Mouse (Mus musculus): ENCODE results near the gene Slc34a1.

Slc34a1 gene

DNA sequence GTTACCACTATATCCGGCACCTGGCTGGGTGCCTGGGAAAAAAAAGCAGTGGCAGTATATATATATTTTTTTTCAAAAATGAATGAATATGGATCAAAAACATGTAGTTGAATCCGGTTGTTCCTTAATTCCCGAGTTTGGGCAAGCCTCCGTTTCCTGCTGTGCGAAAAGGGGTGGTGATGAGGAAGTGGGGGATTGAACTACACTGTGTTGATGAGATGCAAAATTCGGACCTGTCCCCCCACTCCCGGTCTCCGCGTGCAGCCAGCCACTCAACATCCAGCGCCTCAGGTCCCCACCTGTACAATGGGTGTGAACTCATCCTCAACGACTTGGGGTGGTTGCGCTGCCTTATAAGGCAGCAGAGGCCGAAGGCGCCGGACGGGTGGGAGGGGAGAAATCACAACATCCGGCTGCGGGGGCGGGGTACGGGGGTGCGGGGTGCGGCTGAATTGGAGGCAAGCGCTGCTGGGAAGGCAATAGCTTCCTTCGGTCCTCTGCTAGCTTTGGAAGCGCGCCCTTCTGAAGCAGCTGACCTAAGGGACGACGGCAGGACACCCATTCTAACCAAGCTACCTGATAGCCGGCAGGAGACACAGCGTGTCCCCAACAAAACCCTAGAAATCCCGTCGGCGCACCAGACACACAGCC, 46.4 kb downstream of the Slc34a1 start:
- DNase-seq (ENCODE audit: low spot score), result no peak

DNA sequence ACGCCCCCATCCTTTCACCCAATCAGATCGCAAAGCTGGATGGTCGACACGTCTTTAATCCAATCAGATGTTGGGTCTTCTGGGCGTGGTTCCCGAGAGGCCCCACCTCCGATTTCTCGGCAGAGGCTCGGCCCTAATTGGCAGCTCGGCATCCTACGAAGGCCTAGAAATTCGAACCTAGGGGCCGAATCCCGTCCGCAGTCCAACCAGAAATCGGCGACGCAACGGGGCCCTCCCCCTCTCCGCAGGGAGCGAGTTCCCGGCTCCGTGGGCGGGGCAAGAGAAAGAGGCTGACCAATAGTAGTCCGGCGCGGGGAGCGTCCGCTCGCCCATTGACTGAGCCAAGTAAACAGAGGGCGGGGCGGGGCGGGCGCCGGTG, 46.9 kb downstream of the Slc34a1 start, which contains the start of gene Grk6:
Gene Grk6, plus strand, starts transcription at position 136 of the 379 bp plus-strand sequence.
- peak; percentile 99 for DNase-seq (ENCODE audit: low spot score)

DNA sequence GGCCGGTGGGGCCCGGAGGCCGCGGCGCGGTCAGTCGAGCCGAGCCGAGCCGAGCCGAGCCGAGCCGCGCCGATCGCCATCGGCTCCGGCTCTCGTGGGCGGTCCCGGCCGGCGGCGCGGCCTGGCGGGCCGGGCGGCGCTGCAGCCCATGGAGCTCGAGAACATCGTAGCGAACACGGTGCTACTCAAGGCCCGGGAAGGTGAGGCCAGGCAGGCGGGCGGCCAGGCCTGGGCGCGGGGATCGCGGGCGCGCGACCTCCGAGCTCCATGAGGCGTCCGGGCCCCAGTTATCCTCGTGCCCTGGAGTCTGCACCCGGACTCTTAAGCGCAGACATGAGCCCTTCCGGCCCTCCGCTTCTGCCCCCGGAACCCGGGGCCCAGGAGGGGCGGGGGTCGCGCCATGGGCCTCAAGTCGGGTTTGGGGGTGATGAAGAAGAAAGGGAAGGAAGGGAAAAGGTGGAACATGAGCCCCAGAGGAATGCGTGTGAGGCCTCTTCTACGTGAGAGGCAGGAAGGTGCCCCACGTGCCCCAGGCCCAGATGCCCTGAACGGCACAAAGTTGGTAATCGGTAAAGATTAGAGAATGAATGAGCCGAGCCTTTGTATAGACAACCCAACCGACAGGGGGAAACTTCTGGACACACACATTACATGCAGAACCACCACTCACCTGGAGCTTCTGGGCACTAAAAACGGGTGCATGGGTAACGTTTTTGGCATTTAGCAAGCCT, 47.5 kb downstream of the Slc34a1 start:
- peak; percentile 41 for DNase-seq (ENCODE audit: low spot score)

DNA sequence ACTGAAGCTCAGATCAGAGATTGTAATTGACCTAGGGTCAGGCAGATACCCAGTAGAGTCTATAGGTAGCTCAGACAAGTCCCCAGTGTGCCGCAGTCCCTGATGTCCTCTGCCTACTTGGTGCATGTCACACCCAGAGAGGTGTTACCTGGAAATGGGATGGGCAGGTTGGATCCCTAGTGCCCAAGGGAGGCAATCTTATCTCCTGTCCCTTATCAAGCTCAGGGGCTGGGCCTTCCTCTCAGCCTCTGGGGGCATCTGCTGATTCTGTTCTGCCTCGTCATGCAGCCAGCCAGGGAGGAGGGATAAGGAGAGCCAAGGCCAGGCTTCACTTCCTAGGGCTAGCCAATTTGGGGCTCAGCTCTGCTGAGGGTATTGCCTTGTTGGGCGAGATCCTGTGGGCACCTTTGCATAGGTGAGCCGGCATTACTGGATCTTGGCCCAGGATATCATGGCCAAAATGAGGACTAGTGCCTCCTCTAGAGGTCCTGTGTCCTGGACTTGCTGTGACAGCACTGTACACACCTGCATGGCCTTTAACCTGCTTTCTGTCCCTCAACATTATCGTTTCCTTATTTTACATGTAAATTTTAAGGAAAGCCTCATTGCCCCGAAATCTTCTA, 48.6 kb downstream of the Slc34a1 start:
- peak; percentile 58 for DNase-seq (ENCODE audit: low spot score)

DNA sequence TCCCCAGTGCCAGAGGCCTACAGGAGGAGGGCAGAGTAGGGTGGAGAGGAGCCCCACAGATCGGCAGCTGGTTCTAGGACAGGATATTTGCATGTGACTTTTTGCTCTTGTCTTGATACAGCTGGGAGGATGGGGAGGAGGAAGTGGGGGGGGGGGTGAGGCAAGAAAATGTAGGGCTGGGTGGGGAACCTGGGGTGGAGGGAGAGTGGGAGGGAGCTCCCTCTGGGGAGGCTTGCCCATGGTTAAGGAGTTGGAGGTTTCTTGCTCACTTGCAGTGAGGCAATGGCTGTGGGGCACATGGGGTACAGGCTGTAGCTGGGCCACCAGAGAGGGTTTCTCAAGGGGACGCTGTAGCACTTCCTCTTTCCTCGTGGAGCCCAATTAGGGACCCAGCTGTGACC, 49.6 kb downstream of the Slc34a1 start:
- peak; percentile 32 for DNase-seq (ENCODE audit: low spot score)

DNA sequence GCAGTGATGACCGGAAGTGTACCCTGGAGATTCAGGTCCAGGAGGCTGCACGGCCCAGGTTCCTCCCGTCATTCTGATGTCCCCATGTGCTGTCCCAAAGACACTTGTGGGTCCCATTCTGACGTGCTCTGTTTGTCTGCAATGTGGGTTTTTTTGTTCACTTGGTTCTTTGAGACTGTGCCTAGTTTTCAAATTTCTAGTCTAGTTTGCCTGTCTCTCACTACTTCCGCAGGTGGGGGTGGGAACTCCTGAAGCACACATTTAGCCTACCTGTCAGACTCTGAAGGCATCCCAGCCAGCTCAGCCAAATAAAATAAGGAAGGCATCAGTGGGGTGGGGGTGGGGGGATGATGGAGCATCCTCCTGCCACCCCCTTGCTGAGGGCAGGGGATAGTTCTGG, 50.1 kb downstream of the Slc34a1 start:
- no peak for DNase-seq (ENCODE audit: low spot score)

DNA sequence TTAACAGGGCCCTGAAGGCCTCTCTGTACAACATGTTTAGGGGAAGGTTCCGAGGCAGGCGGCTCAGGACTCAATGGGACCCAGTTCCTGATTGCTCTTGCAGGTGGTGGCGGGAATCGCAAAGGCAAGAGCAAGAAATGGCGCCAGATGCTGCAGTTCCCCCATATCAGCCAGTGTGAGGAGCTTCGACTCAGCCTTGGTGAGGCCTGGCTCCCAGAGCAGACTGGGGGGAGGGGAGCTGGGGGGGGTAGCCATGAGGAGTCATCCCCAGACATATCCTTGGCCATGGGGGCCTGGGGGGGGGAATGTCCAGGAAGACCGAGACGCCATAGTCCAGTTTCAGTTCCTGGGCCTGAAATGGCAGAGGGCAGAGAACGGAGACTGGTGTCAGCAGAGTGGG, 51.2 kb downstream of the Slc34a1 start:
- DNase-seq (ENCODE audit: low spot score), result no peak

DNA sequence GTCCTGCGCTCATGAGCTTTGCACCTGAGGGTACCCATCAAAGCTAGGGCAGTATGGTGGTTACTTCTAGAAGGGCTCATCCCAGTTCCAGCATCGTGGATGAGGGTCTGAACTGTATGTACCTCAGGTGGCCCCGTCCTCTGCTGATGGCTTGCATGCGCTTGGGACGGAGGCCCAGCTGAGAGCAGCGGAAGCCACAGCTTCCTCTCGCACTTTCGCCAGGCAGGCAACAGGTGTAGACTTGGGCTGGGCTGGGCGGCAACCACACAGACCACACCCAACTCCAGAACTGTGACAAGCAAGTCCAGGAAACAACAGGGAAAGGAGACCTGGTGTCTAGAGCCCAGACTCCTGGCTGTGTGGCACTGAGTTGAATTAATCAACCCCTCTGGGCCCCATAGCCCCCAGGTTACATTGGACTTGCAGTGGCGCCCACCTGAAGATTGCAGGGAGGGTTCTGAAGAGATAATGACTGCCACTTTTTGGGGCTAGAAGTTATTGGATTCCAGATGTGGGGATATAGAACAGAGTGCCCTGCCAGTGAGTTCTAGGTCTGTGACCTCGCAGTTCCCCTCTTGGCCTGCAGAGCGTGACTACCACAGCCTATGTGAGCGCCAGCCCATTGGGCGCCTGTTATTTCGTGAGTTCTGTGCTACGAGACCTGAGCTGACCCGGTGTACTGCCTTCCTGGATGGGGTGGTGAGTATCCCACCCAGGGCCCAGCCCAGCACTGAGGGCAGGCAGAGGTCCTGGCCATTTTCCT, 51.9 kb downstream of the Slc34a1 start:
- no peak for DNase-seq (ENCODE audit: low spot score)

DNA sequence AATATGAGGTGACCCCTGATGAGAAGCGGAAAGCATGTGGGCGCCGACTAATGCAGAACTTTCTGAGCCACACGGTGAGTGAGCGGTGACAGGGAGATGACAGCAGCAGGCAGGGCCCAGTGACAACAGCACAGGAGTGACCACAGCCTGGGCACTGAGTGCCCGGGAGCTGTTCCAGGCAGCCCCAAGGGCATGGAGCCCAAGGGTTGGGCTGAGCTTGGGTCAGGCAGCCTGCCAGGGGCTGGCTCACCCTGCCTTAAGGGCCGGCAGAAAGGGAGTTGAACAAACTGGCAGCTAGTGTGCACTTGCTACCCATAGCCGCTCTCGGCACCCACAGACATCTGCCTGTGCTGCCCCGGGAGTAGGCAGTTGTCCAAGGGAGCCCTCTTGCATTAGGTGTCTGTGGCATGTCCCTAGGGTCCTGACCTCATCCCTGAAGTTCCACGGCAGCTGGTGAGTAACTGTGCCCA, 52.6 kb downstream of the Slc34a1 start:
- no peak for DNase-seq (ENCODE audit: low spot score)

DNA sequence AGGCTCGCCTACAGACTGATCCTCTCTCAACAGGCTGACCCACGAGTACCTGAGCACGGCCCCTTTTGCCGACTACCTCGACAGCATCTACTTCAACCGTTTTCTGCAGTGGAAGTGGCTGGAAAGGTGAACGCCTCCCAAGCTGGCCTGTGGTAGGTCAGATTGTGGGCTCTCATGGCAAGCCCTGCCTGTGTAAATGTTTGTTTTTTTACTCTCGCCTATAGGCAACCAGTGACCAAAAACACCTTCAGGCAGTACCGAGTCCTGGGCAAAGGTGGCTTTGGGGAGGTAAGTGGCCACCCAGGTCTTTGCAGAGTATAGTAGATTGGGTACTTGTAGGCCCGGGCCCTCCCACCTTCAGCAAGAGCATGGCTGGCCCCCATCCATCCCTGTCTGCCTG, 53.3 kb downstream of the Slc34a1 start:
- no peak for DNase-seq (ENCODE audit: low spot score)

DNA sequence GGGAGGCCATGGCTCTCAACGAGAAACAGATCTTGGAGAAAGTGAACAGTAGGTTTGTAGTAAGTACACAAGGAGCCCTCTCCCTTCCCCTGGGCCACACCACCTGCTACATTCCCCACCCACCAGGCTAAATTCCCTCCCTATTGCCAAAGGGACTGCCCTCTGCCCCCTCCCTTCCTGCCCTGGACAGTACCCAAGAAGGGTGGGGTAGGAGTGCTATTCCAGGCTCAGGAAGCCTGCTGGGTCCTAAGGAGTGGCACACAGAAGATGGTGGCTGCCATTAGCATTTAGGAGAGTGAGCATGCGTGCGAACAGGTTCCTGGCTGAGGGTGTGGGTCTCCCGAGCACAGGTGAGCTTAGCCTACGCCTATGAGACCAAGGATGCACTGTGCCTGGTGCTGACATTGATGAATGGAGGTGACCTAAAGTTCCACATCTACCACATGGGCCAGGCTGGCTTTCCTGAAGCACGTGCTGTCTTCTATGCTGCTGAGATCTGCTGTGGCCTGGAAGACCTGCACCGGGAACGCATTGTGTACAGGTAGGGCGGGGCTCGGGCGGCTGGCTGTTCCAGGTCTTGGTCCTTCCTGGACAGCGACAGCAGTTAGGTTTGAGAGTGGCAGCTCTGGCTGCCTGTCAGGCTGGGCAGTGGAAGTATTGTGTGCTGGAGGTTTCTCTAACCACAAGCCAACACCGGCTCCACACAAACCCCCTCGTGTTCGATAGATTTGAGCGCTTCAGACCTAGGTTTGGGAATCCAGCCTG, 54.0 kb downstream of the Slc34a1 start:
- no peak for DNase-seq (ENCODE audit: low spot score)

DNA sequence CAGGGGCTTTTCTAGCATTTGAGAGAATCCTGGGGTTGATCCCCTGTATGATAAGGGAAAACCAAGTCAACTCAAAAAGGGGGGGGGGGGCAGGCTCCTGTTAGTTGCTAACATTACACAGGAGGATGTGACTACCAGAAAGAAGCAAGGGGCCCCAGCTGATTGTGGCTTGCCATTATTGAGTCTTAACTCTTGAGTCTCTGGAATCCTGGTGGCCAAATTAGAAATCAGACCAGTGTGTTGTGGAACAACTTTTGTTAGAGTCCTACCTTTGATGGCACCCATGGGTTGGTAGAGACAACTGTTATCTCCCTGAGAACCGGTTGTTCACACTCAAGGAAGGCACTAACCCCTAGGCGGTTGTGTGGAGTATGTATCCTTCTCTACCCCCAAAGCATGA, 65.0 kb downstream of the Slc34a1 start:
- DNase-seq (ENCODE audit: low spot score), result no peak

DNA sequence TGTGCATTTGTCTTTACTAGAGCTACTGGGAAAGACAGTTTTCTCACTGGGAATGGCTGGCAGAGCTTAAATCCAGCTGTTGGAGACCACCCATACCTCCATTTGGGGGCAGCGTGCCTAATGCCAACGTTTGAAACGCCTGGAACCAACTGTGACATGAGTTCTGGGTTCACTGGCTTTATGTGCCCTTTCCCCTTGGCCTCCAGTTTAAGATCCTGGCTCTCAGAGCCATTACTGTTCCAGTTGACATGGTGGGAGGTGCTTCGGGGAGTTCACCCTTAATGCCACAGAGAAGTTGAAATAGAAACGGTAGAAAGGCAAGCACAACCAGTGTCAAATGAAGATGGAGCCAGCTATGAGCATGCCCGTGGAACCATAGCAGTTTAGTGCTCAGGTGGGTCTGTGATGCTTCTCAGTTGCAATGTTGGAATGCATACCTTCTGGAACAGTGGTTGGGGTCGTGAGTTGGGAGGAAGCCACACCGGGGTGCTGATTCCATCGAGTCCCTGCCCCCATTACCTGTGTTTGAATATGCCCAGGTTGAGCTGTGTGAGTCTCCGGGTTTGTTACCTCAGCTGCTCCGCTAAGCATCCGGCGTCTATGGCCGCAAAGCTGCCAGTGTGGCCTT, 65.5 kb downstream of the Slc34a1 start:
- DNase-seq (ENCODE audit: low spot score), result no peak

DNA sequence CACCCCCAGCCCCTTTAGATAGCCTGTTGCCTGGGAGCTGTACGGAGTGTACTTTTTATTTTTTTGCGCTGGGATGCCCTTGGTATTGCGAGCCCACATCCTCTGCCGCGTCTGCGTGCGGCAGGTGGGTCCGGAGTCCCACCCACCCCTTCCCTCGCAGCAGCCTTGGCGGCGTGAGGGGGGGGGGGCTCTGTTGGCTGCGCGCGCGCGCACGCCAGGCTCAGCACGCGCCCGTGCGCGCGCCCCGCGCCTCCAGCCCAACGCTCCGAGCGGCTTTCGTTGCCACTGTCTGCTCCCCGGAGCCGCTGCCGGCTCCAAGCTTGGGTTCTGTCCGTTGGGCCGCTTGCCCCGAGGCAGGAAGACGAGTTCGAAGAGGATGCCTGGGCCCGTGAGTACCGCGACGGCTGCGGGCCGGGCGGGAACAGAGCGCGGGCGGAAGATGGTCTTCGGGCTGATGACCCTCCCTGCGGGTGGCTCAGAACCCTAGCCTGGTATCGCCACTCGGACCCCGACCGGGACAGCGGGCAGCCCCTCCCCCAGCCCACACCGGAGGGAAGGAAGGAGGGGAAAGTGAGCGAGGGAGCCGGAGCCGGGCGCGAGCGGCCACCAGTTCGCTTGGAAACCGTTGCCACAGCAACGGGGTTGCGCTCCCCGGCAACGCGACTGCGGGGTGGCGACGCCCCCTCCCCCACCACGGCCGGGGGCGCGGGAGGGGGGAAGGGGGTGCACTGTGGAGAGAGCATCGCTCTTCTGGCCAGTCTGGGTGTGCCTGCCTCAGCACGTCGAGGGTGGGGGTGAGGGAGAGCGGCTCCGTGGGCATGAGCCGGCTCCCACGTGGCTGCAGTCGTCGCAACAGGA, 66.3 kb downstream of the Slc34a1 start, which contains the start of gene Prr7:
Gene Prr7, plus strand, starts transcription at position 241 of the 858 bp plus-strand sequence.
- DNase-seq (ENCODE audit: low spot score), result no peak

DNA sequence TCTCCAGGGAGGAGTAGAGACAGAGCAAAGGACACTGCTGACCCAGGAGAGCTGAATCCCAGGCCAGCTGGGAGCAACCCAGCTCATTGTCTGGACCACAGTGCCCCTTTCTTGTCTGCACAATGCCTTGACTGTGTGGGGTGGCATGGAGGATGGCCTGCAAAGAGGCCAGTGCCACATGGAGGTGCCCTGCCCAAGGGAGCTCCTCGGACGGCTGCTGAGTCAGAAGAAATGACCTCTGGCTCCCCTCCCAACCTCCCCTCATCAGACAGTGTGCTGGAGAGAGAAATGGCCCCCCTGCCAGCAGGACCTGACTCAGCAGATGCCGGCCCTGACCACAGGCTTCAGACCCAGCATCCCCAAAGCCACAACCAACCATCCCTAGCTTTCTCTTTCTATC, 67.2 kb downstream of the Slc34a1 start:
- no peak for DNase-seq (ENCODE audit: low spot score)

All from spleen, adult 12 weeks (tissue).